Mouse (Mus musculus): ENCODE measurements around the gene Lsm11. TPM values are rescaled to one million over a fixed set of nuclear protein-coding genes. Genes with fewer than 3 reads are reported as not detected.

The Lsm11 gene
- total and polyA plus RNA-seq, 3 experiments, result 8.9 to 13.1 (median 11.0) TPM

GRCm38 (mm10) chr11:45886596-45886995 lies 58.1 kb downstream of the Lsm11 start:
- peaks cover 5 to 45% of the 10 kb centered on the region in 2 experiments for H3K4me1 ChIP-seq (ENCODE audit: control insufficient read depth in 1 of 2, insufficient read depth in 2 of 2)
- in situ Hi-C loops (cut with MboI; ENCODE audit: low pct_ligation_motif_present, low pct_unique_long_range_greater_than_20kb, low sequenced_read_pairs), result loop anchor here (10.0 to 25.0 kb wide), 3 partner anchors 82 to 1299 kb away; no protein-coding TSS in a partner anchor

GRCm38 (mm10) chr11:45885606-45886230 lies 59.0 kb downstream of the Lsm11 start:
- Histone ChIP-seq H3K27ac (ENCODE audit: insufficient read depth, low read depth) (no peak overlapping the region), H3K9ac (ENCODE audit: insufficient read depth, low read depth) (no peak overlapping the region), H3K79me2 (replicated peaks; ENCODE audit: control insufficient read depth, extremely low read depth, insufficient read depth, poor library complexity, severe bottlenecking) (peaks cover 7% of the 10 kb centered on the region), H3K4me2 (ENCODE audit: insufficient read depth, low read depth, poor library complexity, severe bottlenecking) (no peak overlapping the region), H3K4me3 (replicated peaks in 1 of 3; ENCODE audit: low read depth in 2 of 3, low read length in 2 of 3, poor library complexity in 1 of 3) (no peak overlapping the region), H3K9me3 (replicated peaks; ENCODE audit: low read length) (no peaks in the 10 kb centered on the region), H3K36me3 (replicated peaks in 1 of 2; ENCODE audit: control insufficient read depth in 1 of 2, insufficient read depth in 1 of 2, low read length in 1 of 2) (peaks cover 47 to 77% of the 10 kb centered on the region in 2 experiments), H3K4me1 (ENCODE audit: control insufficient read depth in 1 of 2, insufficient read depth in 2 of 2) (peaks cover 5 to 43% of the 10 kb centered on the region in 2 experiments), H3K27me3 (replicated peaks) (no peaks in the 10 kb centered on the region)
- TF ChIP-seq MAX (IDR thresholded peaks at IDR 0.05; ENCODE audit: low read length), result no peak
- no peak for TF ChIP-seq NELFE (IDR thresholded peaks at IDR 0.05; ENCODE audit: low read depth, low read length)
- no peak for TF ChIP-seq NRF1 (IDR thresholded peaks at IDR 0.05; ENCODE audit: low read depth, low read length)
- no peak for TF ChIP-seq ZC3H11A (IDR thresholded peaks at IDR 0.05; ENCODE audit: low read depth, low read length)
- TF ChIP-seq MAZ (IDR thresholded peaks at IDR 0.05; ENCODE audit: low read depth, low read length), result no peak
- no peak for TF ChIP-seq ZKSCAN1 (IDR thresholded peaks at IDR 0.05; ENCODE audit: borderline replicate concordance, low read depth, low read length)
- no peak for TF ChIP-seq USF1 (IDR thresholded peaks at IDR 0.05; ENCODE audit: low read depth, low read length)
- TF ChIP-seq USF2 (conservative IDR thresholded peaks at IDR 0.05; ENCODE audit: low read depth, low read length), result no peak
- in situ Hi-C loops (cut with MboI; ENCODE audit: low pct_ligation_motif_present, low pct_unique_long_range_greater_than_20kb, low sequenced_read_pairs) (loop anchor here (10.0 to 25.0 kb wide), 3 partner anchors 81 to 1298 kb away; no protein-coding TSS in a partner anchor), dilution Hi-C loops (cut with MboI; ENCODE audit: extremely low pct_ligation_motif_present, extremely low pct_unique_long_range_greater_than_20kb, low sequenced_read_pairs) (no loop called here)
- no peak for DNase-seq (ENCODE audit: extremely low read depth)

More at GRCm38 (mm10) chr11:45886596-45886995, 58.1 kb downstream of the Lsm11 start:
- H3K4me2 ChIP-seq (ENCODE audit: insufficient read depth, low read depth, poor library complexity, severe bottlenecking), result no peak overlapping the region
- H3K4me3 ChIP-seq (replicated peaks in 1 of 3; ENCODE audit: low read depth in 2 of 3, low read length in 2 of 3, poor library complexity in 1 of 3), result no peak overlapping the region
- no peaks in the 10 kb centered on the region for H3K27me3 ChIP-seq (replicated peaks)
- TF ChIP-seq HCFC1 (IDR thresholded peaks at IDR 0.05; ENCODE audit: low read depth, low read length), result no peak
- no peak for TF ChIP-seq JUND (conservative IDR thresholded peaks at IDR 0.05; ENCODE audit: low read depth, low read length)
- TF ChIP-seq ETS1 (conservative IDR thresholded peaks at IDR 0.05; ENCODE audit: low read depth, low read length), result no peak
- peaks cover 54 to 81% of the 10 kb centered on the region in 2 experiments for H3K36me3 ChIP-seq (replicated peaks in 1 of 2; ENCODE audit: control insufficient read depth in 1 of 2, insufficient read depth in 1 of 2, low read length in 1 of 2)
- no peak for DNase-seq (ENCODE audit: extremely low read depth)
- no peak overlapping the region for H3K9ac ChIP-seq (ENCODE audit: insufficient read depth, low read depth)
- dilution Hi-C loops (cut with MboI; ENCODE audit: extremely low pct_ligation_motif_present, extremely low pct_unique_long_range_greater_than_20kb, low sequenced_read_pairs), result no loop called here
- H3K9me3 ChIP-seq (replicated peaks; ENCODE audit: low read length), result no peaks in the 10 kb centered on the region
- H3K79me2 ChIP-seq (replicated peaks; ENCODE audit: control insufficient read depth, extremely low read depth, insufficient read depth, poor library complexity, severe bottlenecking), result peaks cover 7% of the 10 kb centered on the region
- H3K27ac ChIP-seq (ENCODE audit: insufficient read depth, low read depth), result no peak overlapping the region

- Histone ChIP-seq H3K27ac (ENCODE audit: insufficient read depth, low read depth) (no peak overlapping the region), H3K36me3 (replicated peaks in 1 of 2; ENCODE audit: control insufficient read depth in 1 of 2, insufficient read depth in 1 of 2, low read length in 1 of 2) (peaks cover 33 to 71% of the 10 kb centered on the region in 2 experiments), H3K27me3 (replicated peaks) (no peaks in the 10 kb centered on the region), H3K4me2 (ENCODE audit: insufficient read depth, low read depth, poor library complexity, severe bottlenecking) (peak overlapping the region; percentile 85), H3K9ac (ENCODE audit: insufficient read depth, low read depth) (no peak overlapping the region), H3K9me3 (replicated peaks; ENCODE audit: low read length) (no peaks in the 10 kb centered on the region), H3K4me1 (ENCODE audit: control insufficient read depth in 1 of 2, insufficient read depth in 2 of 2) (peaks cover 5 to 36% of the 10 kb centered on the region in 2 experiments), H3K4me3 (replicated peaks in 1 of 3; ENCODE audit: low read depth in 2 of 3, low read length in 2 of 3, poor library complexity in 1 of 3) (no peak overlapping the region), H3K79me2 (replicated peaks; ENCODE audit: control insufficient read depth, extremely low read depth, insufficient read depth, poor library complexity, severe bottlenecking) (peaks cover 7% of the 10 kb centered on the region)
- peak; percentile 80 for DNase-seq (ENCODE audit: extremely low read depth)
- dilution Hi-C loops (cut with MboI; ENCODE audit: extremely low pct_ligation_motif_present, extremely low pct_unique_long_range_greater_than_20kb, low sequenced_read_pairs) (no loop called here), in situ Hi-C loops (cut with MboI; ENCODE audit: low pct_ligation_motif_present, low pct_unique_long_range_greater_than_20kb, low sequenced_read_pairs) (loop anchor here (10.0 to 25.0 kb wide), 3 partner anchors 79 to 1297 kb away; no protein-coding TSS in a partner anchor)
- peak; percentile 68 for TF ChIP-seq SMC3 (IDR thresholded peaks at IDR 0.05; ENCODE audit: low read depth, low read length)
- TF ChIP-seq CTCF (conservative IDR thresholded peaks at IDR 0.05 in 1 of 2, IDR thresholded peaks at IDR 0.05 in 1 of 2; ENCODE audit: low read depth in 2 of 2, low read length in 2 of 2), result peak; percentile 84 to 92
- no peak for TF ChIP-seq BHLHE40 (IDR thresholded peaks at IDR 0.05; ENCODE audit: low read depth, low read length)
- TF ChIP-seq RAD21 (IDR thresholded peaks at IDR 0.05; ENCODE audit: low read depth, low read length), result peak; percentile 93
- no peak for TF ChIP-seq ELF1 (IDR thresholded peaks at IDR 0.05; ENCODE audit: low read depth, low read length)
- peak; percentile 95 for TF ChIP-seq ZNF384 (IDR thresholded peaks at IDR 0.05; ENCODE audit: low read depth, low read length)
- TF ChIP-seq ZMIZ1 (IDR thresholded peaks at IDR 0.05; ENCODE audit: low read depth, low read length), result no peak
- 0 out of 2 replicates have a peak, but pooled peaks have one; percentile 8 for TF ChIP-seq MYC (IDR thresholded peaks at IDR 0.05; ENCODE audit: low read depth, low read length)
- TF ChIP-seq ZKSCAN1 (IDR thresholded peaks at IDR 0.05; ENCODE audit: borderline replicate concordance, low read depth, low read length), result no peak
- no peak for TF ChIP-seq PAX5 (IDR thresholded peaks at IDR 0.05; ENCODE audit: low read length)
Measured at GRCm38 (mm10) chr11:45884029-45884428, 60.7 kb downstream of the Lsm11 start.

Measured in CH12.LX (cell line).